Mouse (Mus musculus): ENCODE data around the gene Osbpl8.

GRCm38 (mm10) chr10:111234450-111235288 is 70.1 kb downstream of the Osbpl8 start:
- TF ChIP-seq POLR2A (IDR thresholded peaks at IDR 0.05; ENCODE audit: low read depth, low read length) (no peak), CTCF (IDR thresholded peaks at IDR 0.05; ENCODE audit: extremely low read depth, insufficient read length, insufficient replicate concordance, low read depth, low read length) (no peak)
